Mouse (Mus musculus): ENCODE data around the gene Nsun7. TPM values are rescaled to one million over a fixed set of nuclear protein-coding genes. Genes with fewer than 3 reads are reported as not detected.

Nsun7 gene
- polyA plus RNA-seq, 1 experiment, result not detected

GRCm38 (mm10) chr5:66319341-66319740, 59.6 kb downstream of the Nsun7 start:
- peak; percentile 67; the same call in 1 of the 2 replicates for TF ChIP-seq CTCF (IDR thresholded peaks at IDR 0.05; ENCODE audit: extremely low read depth, insufficient read length, insufficient replicate concordance, low read depth, low read length)
- no peak for TF ChIP-seq POLR2A (IDR thresholded peaks at IDR 0.05; ENCODE audit: low read depth, low read length)
- H3K27ac ChIP-seq (ENCODE audit: insufficient read depth, low read depth, low read length), result no peak overlapping the region
- WGBS, result 66% methylated on average over 6 of the region's 6 CpGs
- H3K27me3 ChIP-seq (ENCODE audit: control insufficient read depth, insufficient read depth, low read length), result no peaks in the 10 kb centered on the region
- no peaks in the 10 kb centered on the region for H3K4me1 ChIP-seq (ENCODE audit: control insufficient read depth, insufficient read depth, insufficient read length, low read length)
- no peak overlapping the region for H3K4me3 ChIP-seq (ENCODE audit: low read depth, low read length)
- no peaks in the 10 kb centered on the region for H3K36me3 ChIP-seq (ENCODE audit: control insufficient read depth, insufficient read depth, low read length)

GRCm38 (mm10) chr5:66319827-66320404, 60.2 kb downstream of the Nsun7 start:
- H3K27me3 ChIP-seq (ENCODE audit: control insufficient read depth, insufficient read depth, low read length), result no peaks in the 10 kb centered on the region
- no peaks in the 10 kb centered on the region for H3K36me3 ChIP-seq (ENCODE audit: control insufficient read depth, insufficient read depth, low read length)
- whole genome bisulfite sequencing, result 79% methylated on average over 14 of the region's 14 CpGs
- H3K27ac ChIP-seq (ENCODE audit: insufficient read depth, low read depth, low read length), result no peak overlapping the region
- TF ChIP-seq CTCF (IDR thresholded peaks at IDR 0.05; ENCODE audit: extremely low read depth, insufficient read length, insufficient replicate concordance, low read depth, low read length) (no peak), POLR2A (IDR thresholded peaks at IDR 0.05; ENCODE audit: low read depth, low read length) (no peak)
- H3K4me1 ChIP-seq (ENCODE audit: control insufficient read depth, insufficient read depth, insufficient read length, low read length), result no peaks in the 10 kb centered on the region
- H3K4me3 ChIP-seq (ENCODE audit: low read depth, low read length), result no peak overlapping the region

- TF ChIP-seq CTCF (IDR thresholded peaks at IDR 0.05; ENCODE audit: extremely low read depth, insufficient read length, insufficient replicate concordance, low read depth, low read length) (no peak), POLR2A (IDR thresholded peaks at IDR 0.05; ENCODE audit: low read depth, low read length) (no peak)
- no peaks in the 10 kb centered on the region for H3K27me3 ChIP-seq (ENCODE audit: control insufficient read depth, insufficient read depth, low read length)
- no peaks in the 10 kb centered on the region for H3K4me1 ChIP-seq (ENCODE audit: control insufficient read depth, insufficient read depth, insufficient read length, low read length)
- WGBS, result 89% methylated on average over 4 of the region's 4 CpGs
- H3K4me3 ChIP-seq (ENCODE audit: low read depth, low read length), result no peak overlapping the region
- H3K27ac ChIP-seq (ENCODE audit: insufficient read depth, low read depth, low read length), result no peak overlapping the region
- H3K36me3 ChIP-seq (ENCODE audit: control insufficient read depth, insufficient read depth, low read length), result no peaks in the 10 kb centered on the region
Measured at GRCm38 (mm10) chr5:66323131-66323530, 63.4 kb downstream of the Nsun7 start.

GRCm38 (mm10) chr5:66323603-66324002, 63.9 kb downstream of the Nsun7 start:
- no peaks in the 10 kb centered on the region for H3K4me1 ChIP-seq (ENCODE audit: control insufficient read depth, insufficient read depth, insufficient read length, low read length)
- WGBS, result 84% methylated on average over 11 of the region's 11 CpGs
- H3K4me3 ChIP-seq (ENCODE audit: low read depth, low read length), result no peak overlapping the region
- TF ChIP-seq POLR2A (IDR thresholded peaks at IDR 0.05; ENCODE audit: low read depth, low read length) (no peak), CTCF (IDR thresholded peaks at IDR 0.05; ENCODE audit: extremely low read depth, insufficient read length, insufficient replicate concordance, low read depth, low read length) (no peak)
- no peaks in the 10 kb centered on the region for H3K36me3 ChIP-seq (ENCODE audit: control insufficient read depth, insufficient read depth, low read length)
- no peaks in the 10 kb centered on the region for H3K27me3 ChIP-seq (ENCODE audit: control insufficient read depth, insufficient read depth, low read length)
- H3K27ac ChIP-seq (ENCODE audit: insufficient read depth, low read depth, low read length), result no peak overlapping the region

- peak; percentile 94; the same call in 1 of the 2 replicates for TF ChIP-seq CTCF (IDR thresholded peaks at IDR 0.05; ENCODE audit: extremely low read depth, insufficient read length, insufficient replicate concordance, low read depth, low read length)
- TF ChIP-seq POLR2A (IDR thresholded peaks at IDR 0.05; ENCODE audit: low read depth, low read length), result no peak
- H3K4me3 ChIP-seq (ENCODE audit: low read depth, low read length), result no peak overlapping the region
- no peak overlapping the region for H3K27ac ChIP-seq (ENCODE audit: insufficient read depth, low read depth, low read length)
- no peaks in the 10 kb centered on the region for H3K27me3 ChIP-seq (ENCODE audit: control insufficient read depth, insufficient read depth, low read length)
- no peaks in the 10 kb centered on the region for H3K4me1 ChIP-seq (ENCODE audit: control insufficient read depth, insufficient read depth, insufficient read length, low read length)
- 74% methylated on average over 7 of the region's 7 CpGs for WGBS
- no peaks in the 10 kb centered on the region for H3K36me3 ChIP-seq (ENCODE audit: control insufficient read depth, insufficient read depth, low read length)
Measured at GRCm38 (mm10) chr5:66326395-66326794, 66.7 kb downstream of the Nsun7 start.

GRCm38 (mm10) chr5:66327949-66328726, 68.4 kb downstream of the Nsun7 start:
- 85% methylated on average over 19 of the region's 19 CpGs for WGBS
- no peaks in the 10 kb centered on the region for H3K36me3 ChIP-seq (ENCODE audit: control insufficient read depth, insufficient read depth, low read length)
- H3K4me3 ChIP-seq (ENCODE audit: low read depth, low read length), result no peak overlapping the region
- TF ChIP-seq POLR2A (IDR thresholded peaks at IDR 0.05; ENCODE audit: low read depth, low read length), result no peak
- TF ChIP-seq CTCF (IDR thresholded peaks at IDR 0.05; ENCODE audit: extremely low read depth, insufficient read length, insufficient replicate concordance, low read depth, low read length), result no peak
- H3K27me3 ChIP-seq (ENCODE audit: control insufficient read depth, insufficient read depth, low read length), result no peaks in the 10 kb centered on the region
- H3K4me1 ChIP-seq (ENCODE audit: control insufficient read depth, insufficient read depth, insufficient read length, low read length), result no peaks in the 10 kb centered on the region
- H3K27ac ChIP-seq (ENCODE audit: insufficient read depth, low read depth, low read length), result no peak overlapping the region

- no peak overlapping the region for H3K27ac ChIP-seq (ENCODE audit: insufficient read depth, low read depth, low read length)
- WGBS, result 51% methylated on average over 7 of the region's 7 CpGs
- no peak overlapping the region for H3K4me3 ChIP-seq (ENCODE audit: low read depth, low read length)
- no peaks in the 10 kb centered on the region for H3K27me3 ChIP-seq (ENCODE audit: control insufficient read depth, insufficient read depth, low read length)
- H3K4me1 ChIP-seq (ENCODE audit: control insufficient read depth, insufficient read depth, insufficient read length, low read length), result no peaks in the 10 kb centered on the region
- TF ChIP-seq POLR2A (IDR thresholded peaks at IDR 0.05; ENCODE audit: low read depth, low read length) (no peak), CTCF (IDR thresholded peaks at IDR 0.05; ENCODE audit: extremely low read depth, insufficient read length, insufficient replicate concordance, low read depth, low read length) (no peak)
- no peaks in the 10 kb centered on the region for H3K36me3 ChIP-seq (ENCODE audit: control insufficient read depth, insufficient read depth, low read length)
Measured at GRCm38 (mm10) chr5:66328766-66329165, 69.1 kb downstream of the Nsun7 start.
